In genomic region chr11:120182396-120183030, GRCm38 (mm10) we compare ENCODE assay signal across 12 mouse cellular contexts. TPM values are rescaled to one million over a fixed set of nuclear protein-coding genes. Genes with fewer than 3 reads are reported as not detected.
A peak's percentile ranks its signal among the peaks of the same experiment; 100 is the strongest.
DNase-seq lines count a peak whose midpoint lies in the region; ATAC-seq lines count a peak whose summit lies in the region.
"Had no signal": no experiment of that assay in that cellular context is flagged by ENCODE, and none has a peak within 500 bp of the region (broad histone marks: within the 10 kb centered on the region; RNA-seq: fewer than 3 reads in every experiment).

No protein-coding gene starts in this region.

- peaks cover 69% of the 10 kb centered on the region for H3K4me1 ChIP-seq in hindbrain, embryonic 10.5 days (replicated peaks)
- H3K4me1 ChIP-seq in hindbrain, embryonic 16.5 days (ENCODE audit: control insufficient read depth, insufficient read depth, low read depth, low read length) = peaks cover 40% of the 10 kb centered on the region
- peaks cover 52% of the 10 kb centered on the region for H3K4me1 ChIP-seq in hindbrain, embryonic 12.5 days
- peaks cover 51% of the 10 kb centered on the region for H3K4me1 ChIP-seq in limb, embryonic 13.5 days

- no peak for ATAC-seq in hindbrain, embryonic 16.5 days
- 0 out of 2 replicates have a peak, but pooled peaks have one; percentile 9 for ATAC-seq in hindbrain, embryonic 12.5 days (ENCODE audit: low FRiP score)
- ATAC-seq in limb, embryonic 13.5 days (ENCODE audit: low FRiP score, low read depth) = no peak
- ATAC-seq: Patski had no signal

- WGBS in hindbrain, embryonic 10.5 days = 24% methylated on average over 3 of the region's 3 CpGs
- WGBS in hindbrain, embryonic 16.5 days = 26% methylated on average over 3 of the region's 3 CpGs
- 25% methylated on average over 3 of the region's 3 CpGs for WGBS in hindbrain, embryonic 12.5 days
- 30% methylated on average over 3 of the region's 3 CpGs for WGBS in limb, embryonic 13.5 days

- no peak overlapping the region for H3K4me2 ChIP-seq in hindbrain, embryonic 16.5 days (ENCODE audit: low read length)
- no peak overlapping the region for H3K4me2 ChIP-seq in hindbrain, embryonic 12.5 days (replicated peaks)
- H3K4me2 ChIP-seq in limb, embryonic 13.5 days (replicated peaks) = no peak overlapping the region
- H3K4me2 ChIP-seq: embryonic facial prominence, embryonic 15.5 days had no signal

- H3K9ac ChIP-seq in hindbrain, embryonic 16.5 days (ENCODE audit: low read depth, low read length) = no peak overlapping the region
- H3K9ac ChIP-seq in hindbrain, embryonic 12.5 days = no peak overlapping the region
- no peak overlapping the region for H3K9ac ChIP-seq in limb, embryonic 13.5 days
- H3K9ac ChIP-seq: embryonic facial prominence, embryonic 15.5 days had no signal

- no peaks in the 10 kb centered on the region; the same call in 1 of the 2 replicates for H3K27me3 ChIP-seq in hindbrain, embryonic 10.5 days (ENCODE audit: insufficient read depth, poor library complexity, severe bottlenecking)
- no peaks in the 10 kb centered on the region for H3K27me3 ChIP-seq in hindbrain, embryonic 16.5 days (replicated peaks; ENCODE audit: control insufficient read depth, insufficient read depth, low read length)
- no peaks in the 10 kb centered on the region for H3K27me3 ChIP-seq in hindbrain, embryonic 12.5 days
- H3K27me3 ChIP-seq in limb, embryonic 13.5 days = no peaks in the 10 kb centered on the region
- H3K27me3 ChIP-seq: embryonic facial prominence, embryonic 15.5 days; Patski had no signal

- H3K27ac ChIP-seq in hindbrain, embryonic 10.5 days = peak overlapping the region; percentile 99
- H3K27ac ChIP-seq in hindbrain, embryonic 16.5 days (ENCODE audit: low read depth, low read length) = no peak overlapping the region
- H3K27ac ChIP-seq in hindbrain, embryonic 12.5 days = peak overlapping the region; percentile 98
- 0 out of 2 replicates have a peak overlapping the region, but pooled peaks have one; percentile 6 for H3K27ac ChIP-seq in limb, embryonic 13.5 days

- peak overlapping the region; percentile 75 for H3K4me3 ChIP-seq in hindbrain, embryonic 10.5 days
- no peak overlapping the region for H3K4me3 ChIP-seq in hindbrain, embryonic 16.5 days (ENCODE audit: low read length)
- no peak overlapping the region for H3K4me3 ChIP-seq in hindbrain, embryonic 12.5 days
- no peak overlapping the region for H3K4me3 ChIP-seq in limb, embryonic 13.5 days
- H3K4me3 ChIP-seq: embryonic facial prominence, embryonic 15.5 days had no signal

- H3K36me3 ChIP-seq in hindbrain, embryonic 10.5 days = peaks cover 21% of the 10 kb centered on the region
- no peaks in the 10 kb centered on the region for H3K36me3 ChIP-seq in hindbrain, embryonic 16.5 days (ENCODE audit: control insufficient read depth, insufficient read depth, low read length)
- H3K36me3 ChIP-seq in hindbrain, embryonic 12.5 days = no peaks in the 10 kb centered on the region
- H3K36me3 ChIP-seq in limb, embryonic 13.5 days = peaks cover 6% of the 10 kb centered on the region; the same call in 1 of the 2 replicates
- H3K36me3 ChIP-seq: embryonic facial prominence, embryonic 15.5 days had no signal

- no peaks in the 10 kb centered on the region for H3K9me3 ChIP-seq in hindbrain, embryonic 10.5 days
- no peaks in the 10 kb centered on the region for H3K9me3 ChIP-seq in hindbrain, embryonic 16.5 days (ENCODE audit: control insufficient read depth, low read length)
- no peaks in the 10 kb centered on the region for H3K9me3 ChIP-seq in hindbrain, embryonic 12.5 days (replicated peaks)
- H3K9me3 ChIP-seq in limb, embryonic 13.5 days = no peaks in the 10 kb centered on the region
- H3K9me3 ChIP-seq: embryonic facial prominence, embryonic 15.5 days had no signal

- peak; percentile 57 to 60 for DNase-seq in adrenal gland, adult (ENCODE audit: inconsistent age in 2 of 2, low spot score in 1 of 2)
- no peak for DNase-seq in adrenal gland, adult 2 months
- peak; percentile 40 for DNase-seq in hindbrain, embryonic 10.5 days (ENCODE audit: low spot score)
- DNase-seq in urinary bladder, postnatal 36 days (ENCODE audit: low spot score in 2 of 2) = no peak
- DNase-seq in right cerebral cortex, postnatal 4 days = no peak
- DNase-seq: left cerebral cortex, postnatal 4 days; lung, postnatal 14 days had no signal

RNA-seq across cellular contexts. Expression of gene Slc38a10, which starts 31.4 kb away (rescaled TPM):
- total RNA-seq in adrenal gland, adult 2 months (2021) = 100 to 1,000 TPM; 119 to 148 TPM
- polyA plus RNA-seq in adrenal gland, adult 2 months (2012; rRNA removed) = 132 and 146 TPM in 2 replicates
- 99.1 and 114 TPM in 2 replicates for polyA plus RNA-seq in hindbrain, embryonic 10.5 days (2016; fragmentation: Nextera tagmentation; extraction: Ambion mirVana)
- 114 and 122 TPM in 2 replicates for polyA plus RNA-seq in hindbrain, embryonic 16.5 days (2015; fragmentation: Nextera tagmentation; extraction: Ambion mirVana)
- polyA plus RNA-seq in hindbrain, embryonic 12.5 days (2016; fragmentation: Nextera tagmentation; extraction: Ambion mirVana) = 121 and 125 TPM in 2 replicates
- 86.4 and 94.5 TPM in 2 replicates for polyA plus RNA-seq in limb, embryonic 13.5 days (2015; fragmentation: Nextera tagmentation; extraction: Ambion mirVana)

RNA-seq across cellular contexts. Expression of gene Bahcc1, which starts 50.2 kb away (rescaled TPM):
- total RNA-seq in adrenal gland, adult 2 months (2021) = 10 to 100 TPM in 1 of 2 experiments, 1 to 10 TPM in 1; 9.2 to 21.9 TPM
- 17.9 and 19.5 TPM in 2 replicates for polyA plus RNA-seq in adrenal gland, adult 2 months (2012; rRNA removed)
- polyA plus RNA-seq in hindbrain, embryonic 10.5 days (2016; fragmentation: Nextera tagmentation; extraction: Ambion mirVana) = 17.0 and 18.8 TPM in 2 replicates
- polyA plus RNA-seq in hindbrain, embryonic 16.5 days (2015; fragmentation: Nextera tagmentation; extraction: Ambion mirVana) = 7.8 and 9.7 TPM in 2 replicates
- polyA plus RNA-seq in hindbrain, embryonic 12.5 days (2016; fragmentation: Nextera tagmentation; extraction: Ambion mirVana) = 21.9 and 23.8 TPM in 2 replicates
- 12.7 and 13.8 TPM in 2 replicates for polyA plus RNA-seq in limb, embryonic 13.5 days (2015; fragmentation: Nextera tagmentation; extraction: Ambion mirVana)

Comparison
In these comparisons a context has a peak if more than half of its experiments do, and no peak if none do; other contexts are left out.
1. DNase-seq: peak in adrenal gland, adult (2 of 2) and hindbrain, embryonic 10.5 days (single experiment); none in adrenal gland, adult 2 months (single experiment), urinary bladder, postnatal 36 days (0 of 2) and right cerebral cortex, postnatal 4 days (single experiment).